Mouse (Mus musculus) liver, adult 2 months (tissue): ENCODE results near the gene Spag5. TPM values are rescaled to one million over a fixed set of nuclear protein-coding genes. Genes with fewer than 3 reads are reported as not detected.

ENCODE experiments used
- DNase-seq: peaks from one replicate; pipeline ENCODE4 v3.0.0-alpha.2; 2011; ENCODE audit warnings: low read depth, low spot score; ENCODE audit errors: extremely low read depth
- H3K27ac ChIP-seq: fragments of 200-500 bp; replicated peaks from 2 replicates; pipeline ENCODE4 v1.5.1; 2012; ENCODE audit warnings: low read depth, mild to moderate bottlenecking, control low read depth, inconsistent platforms, low read length; ENCODE audit not compliant: insufficient read depth
- H3K27me3 ChIP-seq: fragments of 200-500 bp; 2 replicates; pipeline ENCODE4 v1.6.1; 2012; ENCODE audit warnings: mild to moderate bottlenecking, moderate library complexity, low read length, inconsistent platforms; ENCODE audit not compliant: control insufficient read depth, insufficient read depth
- H3K36me3 ChIP-seq: fragments of 200-500 bp; 2 replicates; pipeline ENCODE4 v1.6.1; 2012; ENCODE audit warnings: low read length, inconsistent platforms; ENCODE audit not compliant: control insufficient read depth, insufficient read depth
- H3K4me1 ChIP-seq: fragments of 200-500 bp; 2 replicates; pipeline ENCODE4 v1.6.1; 2011; ENCODE audit warnings: low read length; ENCODE audit not compliant: control insufficient read depth, insufficient read depth
- H3K4me3 ChIP-seq: fragments of 200-500 bp; 2 replicates; pipeline ENCODE4 v1.5.1; 2011; ENCODE audit warnings: low read depth, mild to moderate bottlenecking, control low read depth, low read length, moderate library complexity; ENCODE audit not compliant: insufficient read depth
- H3K79me2 ChIP-seq: fragments of 200-500 bp; 2 replicates; pipeline ENCODE4 v1.6.1; 2012; ENCODE audit warnings: inconsistent platforms, mild to moderate bottlenecking, low read length, moderate library complexity; ENCODE audit not compliant: control insufficient read depth, insufficient read depth
- H3K9ac ChIP-seq: fragments of 200-500 bp; 2 replicates; pipeline ENCODE4 v1.6.1; 2012; ENCODE audit warnings: low read depth, mild to moderate bottlenecking, control low read depth, inconsistent platforms, low read length
- CTCF ChIP-seq: fragments of 200-500 bp; IDR thresholded peaks from 2 replicates; pipeline ENCODE4 v1.5.1; 2011; ENCODE audit warnings: low read depth, low read length, control low read depth
- POLR2A ChIP-seq: fragments of 200-500 bp; IDR thresholded peaks from 2 replicates; pipeline ENCODE4 v1.6.1; 2011; ENCODE audit warnings: low read length, control low read depth; ENCODE audit not compliant: insufficient read depth; ENCODE audit errors: extremely low read depth
- WGBS: fragments of 180-500 bp; shearing (Covaris S2); methylation state at CpG from one replicate; pipeline ENCODE4 v1.1.7; 2018; 5-methylcytosine and 5-hydroxymethylcytosine counted together
- polyA plus RNA-seq: library from polyadenylated mRNA; depleted of rRNA; stranded (reverse); fragments of >200 nt; gene quantifications from 2 replicates; pipeline ENCODE4 v1.2.3, GENCODE M21; 2012
- total RNA-seq: library from RNA; depleted of rRNA; stranded (reverse); fragments of >200 nt; gene quantifications from 2 replicates; pipeline ENCODE4 v1.2.3, GENCODE M21; 2014

The Spag5 gene
- total and polyA plus RNA-seq, 2 experiments: 0.15 to 0.83 TPM

GRCm38 (mm10) chr11:78337040-78337439 lies 35.7 kb downstream of the Spag5 start:
- Histone ChIP-seq H3K79me2 (no peaks in the 10 kb centered on the region), H3K4me1 (no peaks in the 10 kb centered on the region), H3K36me3 (peaks cover 21% of the 10 kb centered on the region), H3K4me3 (no peak overlapping the region), H3K9ac (no peak overlapping the region), H3K27ac (no peak overlapping the region), H3K27me3 (no peaks in the 10 kb centered on the region)
- TF ChIP-seq CTCF (no peak), POLR2A (no peak)
- 97% methylated on average over 8 of the region's 8 CpGs for WGBS
- no peak for DNase-seq

GRCm38 (mm10) chr11:78341702-78342101 lies 40.4 kb downstream of the Spag5 start:
- Histone ChIP-seq H3K4me1 (peaks cover 14% of the 10 kb centered on the region), H3K27ac (no peak overlapping the region), H3K36me3 (peaks cover 11% of the 10 kb centered on the region), H3K4me3 (no peak overlapping the region), H3K9ac (no peak overlapping the region), H3K27me3 (no peaks in the 10 kb centered on the region), H3K79me2 (no peaks in the 10 kb centered on the region)
- WGBS: 80% methylated on average over 12 of the region's 12 CpGs
- TF ChIP-seq POLR2A (no peak), CTCF (no peak)
- DNase-seq: no peak

DNA sequence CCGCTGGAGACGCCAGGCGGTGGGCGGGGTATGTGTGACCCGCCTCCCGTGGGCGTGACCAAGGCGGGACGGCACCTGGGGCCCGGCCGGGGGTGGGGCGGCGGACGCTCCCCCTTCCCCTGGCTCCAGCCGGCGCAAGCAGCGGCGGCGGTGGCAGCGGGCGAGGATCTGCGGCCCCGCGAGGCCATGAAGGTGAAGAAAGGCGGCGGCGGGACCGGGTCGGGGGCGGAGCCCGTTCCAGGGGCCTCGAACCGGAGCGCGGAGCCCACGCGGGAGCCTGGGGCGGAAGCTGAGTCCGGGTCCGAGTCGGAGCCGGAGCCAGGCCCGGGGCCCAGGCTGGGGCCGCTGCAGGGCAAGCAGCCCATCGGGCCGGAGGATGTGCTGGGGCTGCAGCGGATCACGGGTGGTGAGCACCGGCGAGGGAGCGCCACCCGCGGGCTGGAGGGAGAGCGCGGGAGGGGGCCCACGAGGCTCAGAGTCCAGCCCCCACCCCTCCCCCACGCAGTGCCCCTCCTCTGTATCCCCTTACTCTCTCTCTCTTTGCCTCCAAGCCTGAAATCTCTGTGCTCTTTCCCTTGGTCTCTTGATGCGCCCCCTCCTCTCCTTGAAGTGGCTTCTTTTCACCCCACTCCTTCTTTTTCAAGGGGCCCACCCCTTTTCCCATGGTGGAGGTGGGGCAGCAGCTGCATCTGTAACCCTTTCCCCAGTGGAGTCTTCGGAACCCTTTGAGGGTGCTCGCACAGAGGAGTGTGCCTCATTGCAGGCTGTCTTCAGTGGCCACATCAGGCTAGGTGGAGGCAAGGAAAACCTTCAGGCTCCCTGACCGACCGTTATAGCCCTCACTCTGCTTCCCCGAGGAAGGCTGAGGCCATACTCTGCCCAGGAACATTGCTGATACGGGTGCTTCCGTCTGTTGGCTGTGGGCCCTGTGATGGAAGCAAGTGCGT lies 42.3 kb downstream of the Spag5 start, which contains the start of gene Unc119:
Gene Unc119 (plus strand): TSS at position 102 of the 947 bp plus-strand sequence.
- H3K27ac ChIP-seq: 0 out of 2 replicates have a peak within 1 kb of the TSS, but pooled peaks have one; percentile 12
- peaks cover 14% of the 10 kb centered on the region for H3K4me1 ChIP-seq
- DNase-seq: peak; percentile 30
- H3K9ac ChIP-seq: peak within 1 kb of the TSS; percentile 91
- peaks cover 10% of the 10 kb centered on the region for H3K36me3 ChIP-seq
- TF ChIP-seq POLR2A (peak; percentile 37; the same call in 1 of the 2 replicates), CTCF (no peak)
- no peaks in the 10 kb centered on the region for H3K79me2 ChIP-seq
- WGBS: 2% methylated on average over 65 of the region's 66 CpGs
- H3K4me3 ChIP-seq: peak within 1 kb of the TSS; percentile 77
- H3K27me3 ChIP-seq: no peaks in the 10 kb centered on the region

GRCm38 (mm10) chr11:78344328-78344889 lies 43.1 kb downstream of the Spag5 start:
- peak; percentile 20 for DNase-seq
- Histone ChIP-seq H3K4me3 (no peak overlapping the region), H3K4me1 (peaks cover 14% of the 10 kb centered on the region)

GRCm38 (mm10) chr11:78344890-78345715 lies 43.8 kb downstream of the Spag5 start:
- Histone ChIP-seq H3K27ac (peak overlapping the region; percentile 39), H3K27me3 (no peaks in the 10 kb centered on the region), H3K36me3 (peaks cover 2% of the 10 kb centered on the region; the same call in 1 of the 2 replicates), H3K9ac (peak overlapping the region; percentile 12; the same call in 1 of the 2 replicates), H3K79me2 (no peaks in the 10 kb centered on the region), H3K4me1 (peaks cover 14% of the 10 kb centered on the region), H3K4me3 (no peak overlapping the region)
- DNase-seq: peak; percentile 81
- no peak for TF ChIP-seq CTCF
- 29% methylated on average over 8 of the region's 8 CpGs for WGBS

More at GRCm38 (mm10) chr11:78344328-78344889, 43.1 kb downstream of the Spag5 start:
- H3K27me3 ChIP-seq: no peaks in the 10 kb centered on the region
- no peak overlapping the region for H3K27ac ChIP-seq
- no peak overlapping the region for H3K9ac ChIP-seq
- no peak for TF ChIP-seq CTCF
- no peak for TF ChIP-seq POLR2A
- 39% methylated on average over 6 of the region's 6 CpGs for WGBS
- H3K36me3 ChIP-seq: peaks cover 7% of the 10 kb centered on the region; the same call in 1 of the 2 replicates
- H3K79me2 ChIP-seq: no peaks in the 10 kb centered on the region
